Mouse (Mus musculus) ES-Bruce4 (cell line): ENCODE measurements at regions not wholly inside any gene's neighbourhood (a gene's known extent, or its start where the extent isn't known, plus 50 kb on each side); places are given as distances from the start of the nearest gene placed in this dataset.

Experiments
- CTCF ChIP-seq: IDR thresholded peaks from one replicate; pipeline ENCODE4 v1.8.1; 2011; ENCODE audit warnings: low read depth, low read length
- EP300 ChIP-seq: IDR thresholded peaks from 2 replicates; pipeline ENCODE4 v1.6.1; 2011; ENCODE audit warnings: low read depth, low read length; ENCODE audit not compliant: insufficient read depth

- TF ChIP-seq CTCF (no peak), EP300 (no peak)
These were observed 452.9 kb upstream of the Fam19a5 start for GRCm38 (mm10) chr15:87091048-87091777.
